Mouse (Mus musculus): ENCODE results near the gene Tlnrd1.
A peak's percentile ranks its signal among the peaks of the same experiment; 100 is the strongest.
"Not testable (repeated sequence)": the region's sequence is repeated elsewhere in the genome, so short reads cannot be mapped to it uniquely, and the experiment has no call there.

Tlnrd1 gene

GRCm38 (mm10) chr7:83884021-83884658 is at the start of gene Tlnrd1, which contains the start of gene Mesd:
Tlnrd1 (minus strand) TSS chr7:83884305.
Mesd (plus strand) TSS chr7:83884466.
- DNase-seq (ENCODE audit: low spot score): peak; percentile 87

- no peak for DNase-seq (ENCODE audit: low spot score)
These were observed 37.5 kb upstream of the Tlnrd1 start for GRCm38 (mm10) chr7:83921637-83922036.

DNA sequence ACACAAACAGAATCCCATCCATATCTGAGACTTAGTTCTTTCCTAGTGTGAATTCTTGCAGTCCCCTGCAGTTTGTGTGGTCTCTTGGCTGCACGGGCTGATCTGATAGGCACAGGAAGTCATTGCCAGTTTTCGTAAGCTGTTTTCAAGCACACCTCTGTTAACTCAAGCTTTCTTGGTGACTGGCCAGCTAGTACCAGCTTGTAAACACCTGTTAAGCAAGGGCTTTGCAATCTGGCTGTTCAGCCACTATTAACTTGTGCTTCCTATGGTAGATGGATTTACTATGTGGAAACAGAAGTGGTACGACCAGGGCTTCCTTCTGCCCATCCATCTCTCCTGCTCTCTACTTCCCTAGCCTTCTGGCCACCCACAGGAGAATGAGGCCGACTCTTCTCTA is 36.1 kb upstream of the Tlnrd1 start:
- DNase-seq (ENCODE audit: low spot score): no peak

DNA sequence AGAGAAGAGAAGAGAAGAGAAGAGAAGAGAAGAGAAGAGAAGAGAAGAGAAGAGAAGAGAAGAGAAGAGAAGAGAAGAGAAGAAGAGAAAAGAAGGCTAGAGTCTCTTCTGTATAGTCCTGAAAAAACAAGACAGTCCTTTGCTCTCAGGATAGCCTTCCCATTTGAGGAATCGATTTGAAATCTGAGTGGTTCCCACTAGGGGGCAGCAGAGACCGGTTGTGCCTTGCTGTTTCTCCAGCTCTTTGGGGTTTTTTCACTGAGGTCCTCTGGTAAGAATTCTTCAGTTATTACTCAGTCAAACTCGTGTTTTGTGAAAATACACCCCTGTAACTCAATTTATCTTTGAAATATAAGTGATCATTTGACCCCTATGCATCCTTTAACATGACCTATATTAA is 30.5 kb upstream of the Tlnrd1 start:
- peak; percentile 63 for DNase-seq (ENCODE audit: low spot score)

DNA sequence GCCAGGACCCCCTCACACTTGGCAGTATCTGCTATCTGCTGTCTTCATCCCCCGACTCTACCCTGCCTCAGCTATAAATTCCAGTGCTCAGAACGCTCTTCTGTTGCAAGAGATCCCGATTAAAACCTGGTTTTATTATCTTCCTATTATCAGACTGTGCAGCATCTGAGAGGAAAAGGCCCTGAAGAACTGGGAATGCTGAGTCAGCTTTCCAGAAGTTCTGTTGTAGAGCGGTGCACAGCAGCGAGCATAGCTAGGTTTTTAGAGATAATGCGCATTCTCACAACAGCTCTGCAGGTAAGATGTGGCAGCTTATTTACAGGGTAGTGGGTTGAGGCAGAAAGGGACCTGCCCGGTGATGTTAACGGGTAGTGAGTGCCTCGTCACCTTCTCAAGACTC is 29.9 kb upstream of the Tlnrd1 start:
- DNase-seq (ENCODE audit: low spot score): no peak

DNA sequence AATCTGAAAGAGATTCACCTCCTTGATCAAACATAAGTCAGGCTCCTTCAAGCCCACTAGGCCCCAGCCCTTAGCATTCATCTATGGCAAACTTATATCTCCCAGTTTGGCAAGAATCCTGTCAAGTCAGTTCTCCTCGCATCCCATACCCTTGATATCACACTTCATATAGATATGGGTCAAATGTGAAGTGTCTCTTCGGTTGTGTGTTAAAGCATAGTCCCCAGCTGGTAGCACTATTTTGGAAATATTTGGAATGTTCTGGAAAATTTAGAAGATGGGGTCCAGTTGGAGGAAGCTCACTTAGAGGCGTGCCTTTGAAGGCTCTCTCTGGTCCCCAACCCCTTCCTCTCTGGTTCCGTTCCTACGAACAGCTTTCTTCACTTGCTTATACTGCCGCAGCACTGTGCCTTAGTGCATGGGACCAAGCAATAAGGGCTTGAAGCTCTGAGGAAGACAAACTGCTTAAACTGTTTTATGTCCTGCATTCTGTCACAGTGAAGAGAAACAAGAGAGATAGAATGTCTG is 29.4 kb upstream of the Tlnrd1 start:
- DNase-seq (ENCODE audit: low spot score): no peak

- no peak for DNase-seq (ENCODE audit: low spot score)
These were observed 27.8 kb upstream of the Tlnrd1 start for GRCm38 (mm10) chr7:83911909-83912308.

- DNase-seq (ENCODE audit: low spot score): no peak
These were observed 20.7 kb upstream of the Tlnrd1 start for GRCm38 (mm10) chr7:83904831-83905230.

DNA sequence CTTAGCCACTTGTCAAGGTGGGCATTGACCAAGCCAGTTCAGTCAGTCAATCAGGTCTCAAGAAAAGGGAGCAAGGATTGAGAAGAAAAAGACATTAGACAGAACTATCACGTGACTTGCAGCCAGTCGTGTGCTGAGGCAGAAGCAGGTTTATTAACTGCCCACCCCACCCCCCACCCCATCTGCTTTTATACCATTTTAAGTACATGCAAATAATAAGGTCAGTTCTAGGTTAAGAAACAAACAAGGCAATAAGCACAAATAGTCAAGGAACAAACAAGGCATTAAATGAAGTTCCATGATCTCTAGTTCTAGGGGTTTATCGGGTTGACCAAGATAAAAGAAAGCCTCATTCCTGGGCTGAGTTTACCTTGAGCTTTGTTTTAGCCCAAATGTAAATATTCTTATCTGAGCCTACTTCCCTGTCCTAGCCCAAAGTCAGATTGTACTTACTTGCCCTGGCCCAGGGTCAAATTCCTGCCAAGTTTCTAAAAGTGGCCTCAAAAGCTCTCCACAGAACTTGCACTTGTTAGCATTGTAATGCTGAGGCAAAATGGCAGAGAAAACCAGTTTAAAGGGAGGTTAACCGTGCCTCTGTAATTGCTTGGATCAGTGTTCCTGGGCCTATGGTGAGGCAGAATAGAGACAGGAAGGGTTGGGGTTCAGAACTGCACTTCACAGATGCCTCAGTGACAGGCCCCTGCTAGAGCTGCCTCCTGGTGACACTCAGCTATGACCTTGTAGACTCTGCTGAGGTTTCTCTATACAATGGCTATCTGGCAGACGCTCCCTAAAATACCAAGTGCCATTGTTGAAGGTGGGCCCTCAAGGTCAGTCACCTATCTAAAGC is 18.4 kb upstream of the Tlnrd1 start:
- DNase-seq (ENCODE audit: low spot score): no peak

DNA sequence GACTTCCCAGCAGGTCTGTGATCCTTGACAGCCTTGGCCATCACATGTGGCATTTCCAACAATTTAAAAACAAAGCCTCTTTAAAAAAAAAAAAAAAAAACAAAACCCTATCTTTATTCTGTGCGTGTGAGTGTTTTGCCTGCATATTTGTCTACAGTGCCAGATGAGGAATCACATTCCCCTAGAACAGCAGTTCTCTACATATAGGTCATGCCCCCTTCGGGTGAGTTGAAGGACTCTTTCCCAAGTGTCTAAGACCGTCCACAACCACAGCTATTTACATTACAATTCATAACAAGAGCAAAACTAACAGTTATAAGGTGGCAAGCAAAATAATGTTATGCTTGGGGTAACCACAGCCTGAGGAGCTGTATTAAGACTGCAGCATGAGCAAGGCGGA is 17.3 kb upstream of the Tlnrd1 start:
- no peak for DNase-seq (ENCODE audit: low spot score)

- DNase-seq (ENCODE audit: low spot score): no peak
These were observed 16.4 kb upstream of the Tlnrd1 start for GRCm38 (mm10) chr7:83900519-83900918.

- DNase-seq (ENCODE audit: low spot score): no peak
These were observed 14.2 kb upstream of the Tlnrd1 start for GRCm38 (mm10) chr7:83898267-83898666.

- no peak for DNase-seq (ENCODE audit: low spot score)
These were observed 12.1 kb upstream of the Tlnrd1 start for GRCm38 (mm10) chr7:83896077-83896740.

DNA sequence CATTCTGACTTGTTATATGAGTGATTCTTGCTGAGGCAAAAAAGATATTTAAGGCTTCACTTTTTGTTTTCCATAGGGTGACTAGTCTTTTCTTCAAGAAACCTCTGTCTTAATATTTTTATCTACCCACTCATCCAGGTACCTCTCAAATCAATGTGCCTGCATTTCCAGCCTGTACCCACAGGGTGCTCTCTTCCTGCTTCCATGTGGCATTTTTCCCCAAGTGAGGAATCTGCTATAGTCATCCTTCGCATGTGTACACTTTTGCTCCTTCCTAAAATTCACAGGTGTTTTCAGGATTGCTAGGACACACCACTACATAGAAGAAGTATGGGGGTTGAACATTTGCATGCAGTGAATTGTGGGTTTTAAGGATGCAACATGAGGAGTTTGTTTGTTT is 10.2 kb upstream of the Tlnrd1 start:
- DNase-seq (ENCODE audit: low spot score): no peak

- no peak for DNase-seq (ENCODE audit: low spot score)
These were observed 8.2 kb upstream of the Tlnrd1 start for GRCm38 (mm10) chr7:83892333-83892669.

- DNase-seq (ENCODE audit: low spot score): peak; percentile 98
These were observed 7.6 kb upstream of the Tlnrd1 start for GRCm38 (mm10) chr7:83891433-83892332.

DNA sequence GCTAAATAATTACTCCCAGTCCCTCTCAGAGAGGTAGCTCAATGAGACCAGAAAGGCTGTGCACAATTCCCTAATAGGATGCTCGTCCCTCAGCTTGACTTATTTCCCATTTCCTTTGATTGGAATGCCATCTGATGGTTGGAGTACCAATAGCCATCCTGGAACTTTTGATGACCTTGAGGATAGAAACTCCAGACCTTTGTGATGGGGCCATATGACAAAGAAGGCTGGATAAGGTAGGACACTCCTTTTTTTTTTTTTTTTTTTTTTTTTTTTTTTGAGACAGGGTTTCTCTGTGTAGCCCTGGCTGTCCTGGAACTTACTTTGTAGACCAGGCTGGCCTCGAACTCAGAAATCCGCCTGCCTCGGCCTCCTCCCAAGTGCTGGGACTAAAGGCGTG is 5.8 kb upstream of the Tlnrd1 start:
- DNase-seq (ENCODE audit: low spot score): not testable (repeated sequence)

- no peak for DNase-seq (ENCODE audit: low spot score)
These were observed 5.3 kb upstream of the Tlnrd1 start for GRCm38 (mm10) chr7:83889383-83889782.

- DNase-seq (ENCODE audit: low spot score): no peak
These were observed 2.4 kb upstream of the Tlnrd1 start for GRCm38 (mm10) chr7:83886366-83887129.

- DNase-seq (ENCODE audit: low spot score): no peak
These were observed 1.7 kb upstream of the Tlnrd1 start for GRCm38 (mm10) chr7:83885835-83886234.

- no peak for DNase-seq (ENCODE audit: low spot score)
These were observed 922 bp upstream of the Tlnrd1 start for GRCm38 (mm10) chr7:83884921-83885532.
